Mouse (Mus musculus): Measurements from ENCODE around the gene Stxbp5l.

- no peak for TF ChIP-seq GATA2 (IDR thresholded peaks at IDR 0.05; ENCODE audit: borderline replicate concordance, low read depth, low read length)
- TF ChIP-seq TAL1 (conservative IDR thresholded peaks at IDR 0.05; ENCODE audit: low read depth, low read length) = no peak
- TF ChIP-seq POLR2AphosphoS5 (IDR thresholded peaks at IDR 0.05; ENCODE audit: insufficient replicate concordance, low read depth, low read length) = no peak
- TF ChIP-seq CTCF (IDR thresholded peaks at IDR 0.05; ENCODE audit: low read depth, low read length) = no peak
- no peak for TF ChIP-seq GATA1 (IDR thresholded peaks at IDR 0.05; ENCODE audit: borderline replicate concordance, low read length)
Measured at GRCm38 (mm10) chr16:37273681-37274080, 111.1 kb downstream of the Stxbp5l start.

Measured in G1E (cell line).